Mouse (Mus musculus) erythroblast, embryonic 14.5 days (primary cell): ENCODE measurements around the gene Izumo2. TPM values are rescaled to one million over a fixed set of nuclear protein-coding genes. Genes with fewer than 3 reads are reported as not detected.

Experiments
- H3K27me3 ChIP-seq: 2 replicates; pipeline ENCODE4 v1.6.1; 2012; ENCODE audit warnings: inconsistent platforms; ENCODE audit not compliant: control insufficient read depth
- H3K36me3 ChIP-seq: 2 replicates; pipeline ENCODE4 v1.6.1; 2012; ENCODE audit warnings: mild to moderate bottlenecking, inconsistent platforms; ENCODE audit not compliant: control insufficient read depth
- H3K4me1 ChIP-seq: 2 replicates; pipeline ENCODE4 v1.6.1; 2012; ENCODE audit warnings: inconsistent platforms; ENCODE audit not compliant: control insufficient read depth
- H3K4me3 ChIP-seq: replicated peaks from 2 replicates; pipeline ENCODE3; 2012; ENCODE audit warnings: moderate library complexity, mild to moderate bottlenecking, inconsistent platforms
- H3K9me3 ChIP-seq: 2 replicates; pipeline ENCODE4 v1.6.1; 2012; ENCODE audit warnings: low read length, inconsistent platforms, mixed read lengths; ENCODE audit not compliant: control insufficient read depth
- GATA1 ChIP-seq: IDR thresholded peaks from 2 replicates; pipeline ENCODE4 v1.6.1; 2012; ENCODE audit warnings: low read length, inconsistent platforms, mixed read lengths
- TAL1 ChIP-seq: IDR thresholded peaks from 3 replicates; pipeline ENCODE4 v1.6.1; 2012; ENCODE audit warnings: low read length, inconsistent platforms, mixed read lengths
- polyA plus RNA-seq: library from polyadenylated mRNA; stranded (reverse); fragments of >175 nt; gene quantifications from 2 replicates; pipeline ENCODE4 v1.2.3, GENCODE M21; 2012

Izumo2 gene
- polyA plus RNA-seq = not detected in 2 replicates

- Histone ChIP-seq H3K9me3 (peaks cover 18% of the 10 kb centered on the region), H3K4me1 (no peaks in the 10 kb centered on the region), H3K27me3 (peaks cover 3% of the 10 kb centered on the region), H3K36me3 (no peaks in the 10 kb centered on the region), H3K4me3 (no peak within 1 kb of the TSS)
- TF ChIP-seq TAL1 (no peak), GATA1 (no peak)
These were observed at the start of gene Izumo2 for GRCm38 (mm10) chr7:44708574-44708973. TSS of gene Izumo2 (plus strand) at chr7:44708742.

GRCm38 (mm10) chr7:44661219-44661618, 47.3 kb upstream of the Izumo2 start:
- no peak for TF ChIP-seq TAL1
- no peak for TF ChIP-seq GATA1
- no peak overlapping the region for H3K4me3 ChIP-seq
- no peaks in the 10 kb centered on the region; the same call in 1 of the 2 replicates for H3K9me3 ChIP-seq
- no peaks in the 10 kb centered on the region for H3K4me1 ChIP-seq
- H3K27me3 ChIP-seq = no peaks in the 10 kb centered on the region
- no peaks in the 10 kb centered on the region for H3K36me3 ChIP-seq

GRCm38 (mm10) chr7:44662168-44662567, 46.4 kb upstream of the Izumo2 start:
- Histone ChIP-seq H3K36me3 (no peaks in the 10 kb centered on the region), H3K27me3 (no peaks in the 10 kb centered on the region), H3K4me3 (no peak overlapping the region), H3K9me3 (no peaks in the 10 kb centered on the region; the same call in 1 of the 2 replicates), H3K4me1 (no peaks in the 10 kb centered on the region)
- TF ChIP-seq TAL1 = no peak
- TF ChIP-seq GATA1 = no peak

- H3K36me3 ChIP-seq = no peaks in the 10 kb centered on the region
- no peak overlapping the region for H3K4me3 ChIP-seq
- H3K27me3 ChIP-seq = no peaks in the 10 kb centered on the region
- no peak for TF ChIP-seq GATA1
- no peak for TF ChIP-seq TAL1
- H3K4me1 ChIP-seq = no peaks in the 10 kb centered on the region
- H3K9me3 ChIP-seq = no peaks in the 10 kb centered on the region; the same call in 1 of the 2 replicates
These were observed 46.0 kb upstream of the Izumo2 start for GRCm38 (mm10) chr7:44662569-44662968.

- Histone ChIP-seq H3K4me1 (no peaks in the 10 kb centered on the region), H3K4me3 (no peak overlapping the region), H3K9me3 (no peaks in the 10 kb centered on the region; the same call in 1 of the 2 replicates), H3K36me3 (no peaks in the 10 kb centered on the region), H3K27me3 (no peaks in the 10 kb centered on the region)
- no peak for TF ChIP-seq GATA1
These were observed 45.0 kb upstream of the Izumo2 start for GRCm38 (mm10) chr7:44663546-44663945.

- H3K4me3 ChIP-seq = no peak overlapping the region
- no peaks in the 10 kb centered on the region; the same call in 1 of the 2 replicates for H3K27me3 ChIP-seq
- H3K4me1 ChIP-seq = no peaks in the 10 kb centered on the region
- H3K36me3 ChIP-seq = no peaks in the 10 kb centered on the region
- TF ChIP-seq TAL1 (no peak), GATA1 (no peak)
- H3K9me3 ChIP-seq = no peaks in the 10 kb centered on the region; the same call in 1 of the 2 replicates
These were observed 43.8 kb upstream of the Izumo2 start for GRCm38 (mm10) chr7:44664731-44665130.

- no peak for TF ChIP-seq GATA1
- no peak overlapping the region for H3K4me3 ChIP-seq
- peaks cover 4% of the 10 kb centered on the region for H3K4me1 ChIP-seq
- H3K27me3 ChIP-seq = peaks cover 11% of the 10 kb centered on the region
- no peaks in the 10 kb centered on the region; the same call in 1 of the 2 replicates for H3K9me3 ChIP-seq
- H3K36me3 ChIP-seq = no peaks in the 10 kb centered on the region
These were observed 42.1 kb upstream of the Izumo2 start for GRCm38 (mm10) chr7:44666462-44666861.

GRCm38 (mm10) chr7:44667996-44668738, 40.4 kb upstream of the Izumo2 start:
- no peaks in the 10 kb centered on the region; the same call in 1 of the 2 replicates for H3K9me3 ChIP-seq
- H3K4me3 ChIP-seq = no peak overlapping the region
- H3K4me1 ChIP-seq = peaks cover 4% of the 10 kb centered on the region
- H3K27me3 ChIP-seq = peaks cover 11% of the 10 kb centered on the region
- H3K36me3 ChIP-seq = no peaks in the 10 kb centered on the region
- TF ChIP-seq TAL1 = no peak
- no peak for TF ChIP-seq GATA1

GRCm38 (mm10) chr7:44669103-44669502, 39.4 kb upstream of the Izumo2 start:
- no peak for TF ChIP-seq GATA1
- TF ChIP-seq TAL1 = no peak
- Histone ChIP-seq H3K27me3 (peaks cover 11% of the 10 kb centered on the region), H3K36me3 (no peaks in the 10 kb centered on the region), H3K9me3 (no peaks in the 10 kb centered on the region; the same call in 1 of the 2 replicates), H3K4me3 (no peak overlapping the region), H3K4me1 (peaks cover 4% of the 10 kb centered on the region)

GRCm38 (mm10) chr7:44670803-44671202, 37.7 kb upstream of the Izumo2 start, which contains the start of gene Myh14:
TSS of gene Myh14 (minus strand) at chr7:44670843.
- Histone ChIP-seq H3K36me3 (no peaks in the 10 kb centered on the region), H3K4me3 (no peak within 1 kb of the TSS), H3K9me3 (peaks cover 2% of the 10 kb centered on the region), H3K27me3 (peaks cover 11% of the 10 kb centered on the region), H3K4me1 (peaks cover 4% of the 10 kb centered on the region)
- no peak for TF ChIP-seq TAL1
- no peak for TF ChIP-seq GATA1
